Mouse (Mus musculus) 416B (cell line): Measurements from ENCODE around the gene Smpdl3b.

ENCODE experiments used
- DNase-seq: peaks from one replicate; pipeline ENCODE4 v3.0.0; 2011; ENCODE audit warnings: low read depth

Gene Smpdl3b

GRCm38 (mm10) chr4:132733071-132733770 is 23.8 kb downstream of the Smpdl3b start:
- DNase-seq: peak; percentile 27

GRCm38 (mm10) chr4:132732148-132732684 is 24.8 kb downstream of the Smpdl3b start, which contains the start of gene Xkr8:
Xkr8 (minus strand) TSS chr4:132732546.
- DNase-seq: peak; percentile 94

GRCm38 (mm10) chr4:132731616-132732015 is 25.4 kb downstream of the Smpdl3b start:
- peak; percentile 52 for DNase-seq

GRCm38 (mm10) chr4:132728233-132728632 is 28.8 kb downstream of the Smpdl3b start:
- no peak for DNase-seq

- DNase-seq: no peak
Measured at GRCm38 (mm10) chr4:132718251-132718650, 38.8 kb downstream of the Smpdl3b start.

GRCm38 (mm10) chr4:132713181-132713580 is 43.9 kb downstream of the Smpdl3b start:
- DNase-seq: no peak

- no peak for DNase-seq
Measured at GRCm38 (mm10) chr4:132706885-132707284, 50.2 kb downstream of the Smpdl3b start.

GRCm38 (mm10) chr4:132702076-132702475 is 55.0 kb downstream of the Smpdl3b start:
- DNase-seq: no peak

GRCm38 (mm10) chr4:132693366-132693765 is 63.7 kb downstream of the Smpdl3b start:
- DNase-seq: no peak

- no peak for DNase-seq
Measured at GRCm38 (mm10) chr4:132689634-132690033, 67.4 kb downstream of the Smpdl3b start.
